Comparison of ENCODE assay signal across 21 mouse cellular contexts in genomic region chr7:133078929-133079328, GRCm38 (mm10). TPM values are rescaled to one million over a fixed set of nuclear protein-coding genes. Genes with fewer than 3 reads are reported as not detected.
DNase-seq lines count a peak whose midpoint lies in the region; ATAC-seq and TF ChIP-seq lines count a peak whose summit lies in the region.
"Had no signal": no experiment of that assay in that cellular context is flagged by ENCODE, and none has a peak within 500 bp of the region (broad histone marks: within the 10 kb centered on the region; RNA-seq: fewer than 3 reads in every experiment).

No protein-coding gene starts in this region.

- TF ChIP-seq POLR2A in kidney, adult 2 months (IDR thresholded peaks at IDR 0.05; ENCODE audit: low read depth, low read length) = no peak

- H3K9ac ChIP-seq in hindbrain, embryonic 13.5 days = no peak overlapping the region
- H3K9ac ChIP-seq: embryonic facial prominence, embryonic 13.5 days; forebrain, embryonic 12.5 days; heart, embryonic 12.5 days had no signal

- 0 out of 2 replicates have a peak, but pooled peaks have one; percentile 22 for ATAC-seq in common myeloid progenitor, adult 5-6 weeks (replicated peaks; ENCODE audit: low read depth, poor library complexity, severe bottlenecking)
- no peak for ATAC-seq in hindbrain, embryonic 13.5 days (ENCODE audit: low FRiP score)
- ATAC-seq: forebrain, embryonic 16.5 days; hindbrain, embryonic 16.5 days; inflammation-experienced regulatory T-cells, adult 6 months had no signal

- peak; percentile 24 for DNase-seq in kidney, adult 9 months
- DNase-seq in kidney, adult 2 months = no peak
- peak; percentile 80 for DNase-seq in R1 (ENCODE audit: low read depth, low spot score)
- DNase-seq in gastrocnemius, adult 2 months = no peak
- no peak for DNase-seq in layer of hippocampus, postnatal 10 days (ENCODE audit: low spot score in 2 of 2)
- DNase-seq: adrenal gland, adult 2 months; adrenal gland, postnatal 36 days; cerebellum, adult 11 months; cerebellum, adult 8-10 months; cerebellum, postnatal 14 days; gastrocnemius, postnatal 25 days; kidney, adult 18-20 months had no signal

- whole genome bisulfite sequencing in kidney, adult 2 months = 21% methylated on average over 1 of the region's 1 CpGs
- 91% methylated on average over 1 of the region's 1 CpGs for WGBS in hindbrain, embryonic 13.5 days

- intact Hi-C loops in gastrocnemius, adult 2 months (cut with DNase I) = no loop called here

- no peak overlapping the region for H3K27ac ChIP-seq in kidney, adult 2 months (ENCODE audit: insufficient read depth, low read depth, low read length)
- H3K27ac ChIP-seq in gastrocnemius, adult 2 months = no peak overlapping the region
- H3K27ac ChIP-seq in hindbrain, embryonic 13.5 days = no peak overlapping the region
- H3K27ac ChIP-seq: embryonic facial prominence, embryonic 13.5 days; forebrain, embryonic 12.5 days had no signal

- H3K4me2 ChIP-seq in hindbrain, embryonic 13.5 days = no peak overlapping the region
- H3K4me2 ChIP-seq: embryonic facial prominence, embryonic 13.5 days; forebrain, embryonic 12.5 days; heart, embryonic 12.5 days had no signal

- H3K36me3 ChIP-seq in kidney, adult 2 months (ENCODE audit: control insufficient read depth, insufficient read depth, low read length) = no peaks in the 10 kb centered on the region
- H3K36me3 ChIP-seq in hindbrain, embryonic 13.5 days = peaks cover 8% of the 10 kb centered on the region; the same call in 1 of the 2 replicates

- no peaks in the 10 kb centered on the region for H3K9me3 ChIP-seq in hindbrain, embryonic 13.5 days
- H3K9me3 ChIP-seq: embryonic facial prominence, embryonic 13.5 days; forebrain, embryonic 12.5 days; heart, embryonic 12.5 days had no signal

- peaks cover 23% of the 10 kb centered on the region for H3K4me1 ChIP-seq in kidney, adult 2 months (ENCODE audit: control insufficient read depth, insufficient read depth, low read length)
- H3K4me1 ChIP-seq in hindbrain, embryonic 13.5 days (replicated peaks) = peaks cover 73% of the 10 kb centered on the region

- no peak for TF ChIP-seq CTCF in kidney, adult 2 months (conservative IDR thresholded peaks at IDR 0.05; ENCODE audit: insufficient read depth, insufficient read length, low read depth, low read length)
- TF ChIP-seq CTCF in gastrocnemius, adult 2 months (IDR thresholded peaks at IDR 0.05) = no peak

- no peak overlapping the region for H3K4me3 ChIP-seq in kidney, adult 2 months (ENCODE audit: insufficient read depth, low read depth, low read length)
- H3K4me3 ChIP-seq in gastrocnemius, adult 2 months = no peak overlapping the region
- no peak overlapping the region for H3K4me3 ChIP-seq in hindbrain, embryonic 13.5 days
- H3K4me3 ChIP-seq: embryonic facial prominence, embryonic 13.5 days; forebrain, embryonic 12.5 days; heart, embryonic 12.5 days had no signal

- no peaks in the 10 kb centered on the region for H3K27me3 ChIP-seq in kidney, adult 2 months (replicated peaks; ENCODE audit: control insufficient read depth, insufficient read depth, low read length)
- no peaks in the 10 kb centered on the region for H3K27me3 ChIP-seq in hindbrain, embryonic 13.5 days
- H3K27me3 ChIP-seq: embryonic facial prominence, embryonic 13.5 days; forebrain, embryonic 12.5 days; heart, embryonic 12.5 days had no signal

RNA-seq across cellular contexts. Expression of gene Fgfr2, which starts 44.2 kb away (rescaled TPM):
- 14.8 and 15.3 TPM in 2 replicates for polyA plus RNA-seq in kidney, adult 2 months (2012; rRNA removed)
- not detected in 2 replicates for total RNA-seq in common myeloid progenitor, adult 5-6 weeks (2017)
- under 1 TPM; 0.15 to 0.33 TPM for total RNA-seq in gastrocnemius, adult 2 months (2021)
- total RNA-seq in layer of hippocampus, postnatal 10 days (2021) = 10 to 100 TPM; 35.6 to 48.3 TPM
- 26.3 and 33.9 TPM in 2 replicates for polyA plus RNA-seq in hindbrain, embryonic 13.5 days (2015; fragmentation: Nextera tagmentation; extraction: Ambion mirVana)
- total RNA-seq: MEL had no signal

RNA-seq across cellular contexts. Expression of gene Ctbp2, which starts 45.2 kb away (rescaled TPM):
- 48.6 and 57.5 TPM in 2 replicates for polyA plus RNA-seq in kidney, adult 2 months (2012; rRNA removed)
- 28.7 and 43.4 TPM in 2 replicates for total RNA-seq in common myeloid progenitor, adult 5-6 weeks (2017)
- total RNA-seq in gastrocnemius, adult 2 months (2021) = 10 to 100 TPM; 18.7 to 23.0 TPM
- total RNA-seq in layer of hippocampus, postnatal 10 days (2021) = 10 to 100 TPM; 62.3 to 63.6 TPM
- polyA plus RNA-seq in hindbrain, embryonic 13.5 days (2015; fragmentation: Nextera tagmentation; extraction: Ambion mirVana) = 82.8 and 85.6 TPM in 2 replicates

Comparison
In these comparisons a context has a peak if more than half of its experiments do, and no peak if none do; other contexts are left out.
1. DNase-seq: peak in kidney, adult 9 months (single experiment) and R1 (single experiment); none in kidney, adult 2 months (single experiment), gastrocnemius, adult 2 months (single experiment) and layer of hippocampus, postnatal 10 days (0 of 2).
2. RNA of gene Fgfr2, which starts 44.2 kb away (total RNA-seq): 35.6 to 48.3 TPM in layer of hippocampus, postnatal 10 days; 0.15 to 0.33 TPM in gastrocnemius, adult 2 months and not detected in common myeloid progenitor, adult 5-6 weeks; every median in the first group is over 10 times any median in the second.